Mouse (Mus musculus): ENCODE measurements around the gene Ddc.

The Ddc gene

GRCm38 (mm10) chr11:11788521-11788974 lies 109.4 kb downstream of the Ddc start:
- DNase-seq (ENCODE audit: extremely low read depth, low read depth) = peak; percentile 63

DNA sequence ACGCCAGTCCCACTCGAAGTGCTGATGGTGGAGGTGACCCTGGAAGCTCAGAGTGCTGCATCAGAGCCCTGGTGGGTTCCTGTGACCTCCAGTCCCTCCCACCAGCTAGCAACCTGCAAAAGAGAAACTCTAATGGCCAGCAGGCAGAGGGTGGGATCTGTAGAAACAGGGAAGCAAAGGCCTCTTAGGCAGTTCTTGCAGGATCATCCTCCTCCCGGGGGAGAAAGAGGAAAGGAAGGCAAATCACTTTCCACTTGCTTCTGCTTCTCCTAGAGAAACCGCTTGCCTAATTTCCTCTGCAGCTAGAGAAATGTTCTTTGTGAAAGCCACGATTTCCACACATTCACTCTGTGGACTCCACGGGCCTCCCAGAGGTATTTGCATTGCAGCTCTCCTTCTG lies 112.5 kb downstream of the Ddc start:
- DNase-seq (ENCODE audit: extremely low read depth, low read depth) = no peak

DNA sequence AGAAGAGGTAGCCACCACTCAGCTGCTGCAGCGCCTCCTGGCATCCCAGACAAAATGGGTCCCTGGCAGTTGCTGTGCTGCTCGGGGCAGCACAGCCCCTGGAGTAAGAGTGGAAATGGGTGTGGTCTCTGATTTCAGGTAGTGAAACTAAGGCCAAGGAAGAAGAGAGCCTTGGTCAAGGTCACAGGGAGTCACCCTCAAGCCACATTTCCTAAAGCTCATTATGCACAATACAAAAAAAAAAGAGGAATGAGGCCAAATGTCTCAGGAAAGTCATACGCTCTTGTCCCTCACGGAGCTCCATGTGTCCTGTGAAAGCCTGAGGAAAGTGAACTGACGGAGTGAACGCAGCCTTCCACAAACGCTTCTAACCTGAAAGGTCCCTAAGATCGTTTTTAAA lies 116.2 kb downstream of the Ddc start:
- no peak for DNase-seq (ENCODE audit: extremely low read depth, low read depth)

GRCm38 (mm10) chr11:11778345-11778744 lies 119.6 kb downstream of the Ddc start:
- no peak for DNase-seq (ENCODE audit: extremely low read depth, low read depth)

- no peak for DNase-seq (ENCODE audit: extremely low read depth, low read depth)
These were observed 120.1 kb downstream of the Ddc start for GRCm38 (mm10) chr11:11777796-11778195.

DNA sequence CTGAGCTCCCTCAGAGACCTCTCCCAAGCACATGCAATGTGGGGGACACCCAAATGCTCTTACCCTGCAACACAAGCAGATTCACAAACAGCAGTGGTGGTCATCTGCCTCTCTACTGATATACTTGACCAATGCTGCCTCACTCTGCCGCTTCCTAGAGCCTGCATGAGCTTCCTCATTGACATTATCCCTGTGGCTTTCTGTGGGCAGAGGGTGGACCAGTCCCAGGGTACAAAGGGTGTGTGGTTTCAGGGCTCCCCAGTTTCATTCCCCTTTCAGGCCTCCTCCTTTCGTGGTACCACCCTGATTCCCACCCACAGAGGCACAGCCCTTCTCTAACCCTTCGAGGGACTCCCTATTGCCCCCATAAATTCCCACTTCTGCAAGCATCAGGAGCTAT lies 120.7 kb downstream of the Ddc start:
- DNase-seq (ENCODE audit: extremely low read depth, low read depth) = no peak

- no peak for DNase-seq (ENCODE audit: extremely low read depth, low read depth)
These were observed 121.1 kb downstream of the Ddc start for GRCm38 (mm10) chr11:11776822-11777174.

DNA sequence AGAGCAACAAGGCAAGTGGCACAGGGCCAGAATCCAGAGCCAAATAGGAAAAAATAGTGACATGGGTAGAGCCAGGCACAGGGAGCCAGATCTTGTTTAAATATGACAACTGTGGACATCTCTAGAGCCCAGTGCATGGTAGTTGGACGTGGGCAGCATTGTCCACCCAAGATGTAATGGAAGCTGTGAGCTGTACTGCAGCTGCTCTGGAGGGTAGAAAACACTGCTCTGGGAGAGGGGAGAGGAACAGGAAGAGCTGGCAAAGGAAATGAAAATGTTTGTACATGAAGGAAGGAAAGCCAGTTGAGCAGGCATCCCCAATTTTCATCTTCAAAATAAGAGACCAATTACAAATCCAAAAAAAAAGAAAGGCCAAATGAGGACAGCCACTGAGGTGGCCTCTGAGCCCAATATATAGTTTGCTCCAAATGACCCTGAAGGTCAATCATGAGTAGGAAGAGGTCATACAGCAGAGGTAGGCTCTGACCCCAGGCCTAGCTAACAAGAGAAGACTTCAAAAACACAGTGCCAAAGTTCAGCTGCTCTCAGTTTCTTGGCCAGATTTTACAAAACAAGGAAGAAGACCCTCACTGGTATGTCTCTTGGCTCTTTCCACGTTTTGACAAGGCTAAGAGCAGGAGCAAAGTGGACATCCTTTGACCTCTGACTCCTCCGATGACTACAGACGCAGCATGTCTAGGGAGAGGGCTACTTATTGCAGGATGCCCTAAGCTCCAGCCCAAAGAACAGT lies 121.7 kb downstream of the Ddc start:
- no peak for DNase-seq (ENCODE audit: extremely low read depth, low read depth)

GRCm38 (mm10) chr11:11774893-11775292 lies 123.1 kb downstream of the Ddc start:
- DNase-seq (ENCODE audit: extremely low read depth, low read depth) = no peak

DNA sequence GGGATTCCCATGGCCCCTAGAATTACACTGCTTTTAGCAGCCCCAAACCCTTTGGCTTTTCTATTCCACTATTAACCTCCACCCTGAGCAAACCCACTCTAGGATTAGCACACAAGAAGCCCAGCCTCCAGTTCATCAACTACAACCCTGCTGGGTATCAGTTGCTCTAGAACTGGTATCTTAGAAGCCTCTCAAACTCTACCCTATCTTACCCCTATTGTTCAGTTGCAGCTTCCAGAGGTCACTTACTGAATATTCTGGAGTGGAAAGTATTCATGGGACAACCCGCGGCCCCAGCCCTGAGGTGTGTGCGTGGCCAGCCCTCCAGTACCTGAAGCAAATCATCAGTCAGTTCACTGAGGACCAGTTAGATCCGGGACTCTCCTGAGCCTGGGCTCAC lies 123.6 kb downstream of the Ddc start:
- no peak for DNase-seq (ENCODE audit: extremely low read depth, low read depth)

GRCm38 (mm10) chr11:11772196-11772595 lies 125.7 kb downstream of the Ddc start:
- no peak for DNase-seq (ENCODE audit: extremely low read depth, low read depth)

DNA sequence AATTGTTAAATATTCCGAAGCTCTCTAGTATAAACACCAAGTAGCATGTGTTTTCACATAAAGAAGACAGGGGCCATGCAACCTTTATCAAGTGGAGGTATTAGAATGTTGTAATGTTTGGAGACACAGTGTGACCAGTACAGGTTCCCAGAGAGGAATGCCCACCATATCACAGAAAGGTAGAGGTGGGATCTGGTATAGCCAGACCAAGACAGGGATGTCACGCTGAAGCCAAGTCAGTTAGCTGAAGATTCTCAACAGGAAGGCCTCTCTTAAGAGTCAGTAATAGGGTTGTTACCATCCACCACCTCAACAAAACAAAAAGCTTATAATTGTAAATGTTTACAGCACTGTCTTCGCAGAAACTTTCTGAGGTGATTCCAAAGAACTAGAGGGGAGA lies 127.3 kb downstream of the Ddc start:
- DNase-seq (ENCODE audit: extremely low read depth, low read depth) = no peak

DNA sequence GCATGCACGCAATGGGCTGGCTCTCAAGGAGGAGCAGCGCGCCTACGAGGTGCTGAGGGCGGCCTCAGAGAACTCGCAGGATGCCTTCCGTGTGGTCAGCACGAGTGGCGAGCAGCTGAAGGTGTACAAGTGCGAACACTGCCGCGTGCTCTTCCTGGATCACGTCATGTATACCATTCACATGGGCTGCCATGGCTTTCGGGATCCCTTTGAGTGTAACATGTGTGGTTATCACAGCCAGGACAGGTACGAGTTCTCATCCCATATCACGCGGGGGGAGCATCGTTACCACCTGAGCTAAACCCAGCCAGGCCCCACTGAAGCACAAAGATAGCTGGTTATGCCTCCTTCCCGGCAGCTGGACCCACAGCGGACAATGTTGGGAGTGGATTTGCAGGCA lies 128.7 kb downstream of the Ddc start:
- DNase-seq (ENCODE audit: extremely low read depth, low read depth) = no peak

GRCm38 (mm10) chr11:11768057-11768456 lies 129.9 kb downstream of the Ddc start:
- no peak for DNase-seq (ENCODE audit: extremely low read depth, low read depth)

- no peak for DNase-seq (ENCODE audit: extremely low read depth, low read depth)
These were observed 131.2 kb downstream of the Ddc start for GRCm38 (mm10) chr11:11766736-11767135.

- no peak for DNase-seq (ENCODE audit: extremely low read depth, low read depth)
These were observed 131.8 kb downstream of the Ddc start for GRCm38 (mm10) chr11:11766105-11766504.

- DNase-seq (ENCODE audit: extremely low read depth, low read depth) = no peak
These were observed 132.5 kb downstream of the Ddc start for GRCm38 (mm10) chr11:11765414-11765813.

All from MEL-GATA-1-ER (cell line).